Mouse (Mus musculus) left cerebral cortex, postnatal 10 days (tissue): ENCODE measurements at regions not wholly inside any gene's neighbourhood (a gene's known extent, or its start where the extent isn't known, plus 50 kb on each side); places are given as distances from the start of the nearest gene placed in this dataset.

Source experiments
- DNase-seq, 2 experiments: peaks; one replicate each; pipeline ENCODE4 v3.0.0; 2021 to 2022; ENCODE audit warnings: low spot score in 2 of 2, mixed read lengths in 1 of 2; ENCODE audit errors: extremely low spot score in 1 of 2
- intact Hi-C: fragments of 180-260 bp; cut with DNase I; formaldehyde crosslinking; loops from one replicate; pipeline ENCODE4 v1.15.1; 2025

DNA sequence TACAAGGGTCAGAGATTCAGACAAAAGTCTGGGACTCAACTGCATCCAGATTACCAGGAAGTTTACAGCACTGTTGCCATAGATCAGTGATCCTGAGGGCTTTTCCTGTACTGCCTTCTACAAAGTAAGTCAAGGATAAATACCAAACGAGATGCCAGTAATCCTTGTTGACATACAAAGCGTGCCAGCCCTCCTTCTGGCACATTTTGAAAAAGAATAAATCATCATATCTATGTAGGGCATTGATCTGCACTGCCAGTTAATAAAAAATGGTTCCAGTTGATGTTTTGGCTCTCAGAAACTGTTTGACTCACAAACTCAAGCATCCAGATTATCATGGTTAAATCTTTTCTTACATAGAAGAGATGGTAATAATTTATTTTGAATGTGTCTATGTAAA lies 390.5 kb downstream of the Pdgfc start:
- no peak for DNase-seq
- intact Hi-C loops = no loop called here
